Mouse (Mus musculus) embryonic fibroblast, embryonic 13.5 days (primary cell): ENCODE measurements around the gene Rad51b.

Source experiments
- CTCF ChIP-seq: IDR thresholded peaks from 2 replicates; pipeline ENCODE4 v1.5.1; 2011; ENCODE audit warnings: mild to moderate bottlenecking, control low read depth, low read length, moderate library complexity, borderline replicate concordance; ENCODE audit not compliant: insufficient read depth
- POLR2A ChIP-seq: IDR thresholded peaks from 2 replicates; pipeline ENCODE4 v1.6.1; 2011; ENCODE audit warnings: low read depth, mild to moderate bottlenecking, control low read depth, low read length, moderate library complexity

- TF ChIP-seq POLR2A (no peak), CTCF (no peak)
These were observed 386.7 kb downstream of the Rad51b start for GRCm38 (mm10) chr12:79683759-79684158.
